Mouse (Mus musculus) MEL (cell line): ENCODE measurements at regions not wholly inside any gene's neighbourhood (a gene's known extent, or its start where the extent isn't known, plus 50 kb on each side); places are given as distances from the start of the nearest gene placed in this dataset.

Source experiments
- CHD2 ChIP-seq: IDR thresholded peaks from 2 replicates; pipeline ENCODE4 v1.6.1; 2011; ENCODE audit warnings: low read length, improper control_type of control experiment
- CTCF ChIP-seq, 3 experiments: IDR thresholded peaks in 2 of 3; conservative IDR thresholded peaks in 1 of 3; 2 replicates each; pipeline ENCODE4 v1.5.1; 2011 to 2012; ENCODE audit warnings: low read length in 3 of 3, low read depth in 2 of 3, mild to moderate bottlenecking in 2 of 3, improper control_type of control experiment in 1 of 3, inconsistent platforms in 1 of 3, mixed read lengths in 1 of 3, moderate library complexity in 1 of 3; ENCODE audit not compliant: control insufficient read depth in 1 of 3, insufficient read depth in 1 of 3, poor library complexity in 1 of 3, severe bottlenecking in 1 of 3
- EP300 ChIP-seq, 2 experiments: IDR thresholded peaks; 2 replicates each; pipeline ENCODE4 v1.6.1; 2011; ENCODE audit warnings: improper control_type of control experiment in 2 of 2, low read length in 2 of 2, low read depth in 1 of 2, mild to moderate bottlenecking in 1 of 2
- GATA1 ChIP-seq: IDR thresholded peaks from 2 replicates; pipeline ENCODE4 v1.6.1; 2011; ENCODE audit warnings: low read depth, low read length, improper control_type of control experiment
- MAFK ChIP-seq: IDR thresholded peaks from 2 replicates; pipeline ENCODE4 v1.6.1; 2011; ENCODE audit warnings: low read depth, mild to moderate bottlenecking, low read length, improper control_type of control experiment, borderline replicate concordance
- POLR2A ChIP-seq, 2 experiments: IDR thresholded peaks; 2 replicates each; pipeline ENCODE4 v1.6.1; 2011 to 2012; ENCODE audit warnings: low read length in 2 of 2, mild to moderate bottlenecking in 2 of 2, control low read depth in 1 of 2, improper control_type of control experiment in 1 of 2, low read depth in 1 of 2, moderate library complexity in 1 of 2; ENCODE audit not compliant: control insufficient read depth in 1 of 2, insufficient read depth in 1 of 2, poor library complexity in 1 of 2
- POLR2AphosphoS2 ChIP-seq: IDR thresholded peaks from 2 replicates; pipeline ENCODE4 v1.6.1; 2011; ENCODE audit warnings: low read length, improper control_type of control experiment
- SIN3A ChIP-seq: IDR thresholded peaks from 2 replicates; pipeline ENCODE4 v1.6.1; 2012; ENCODE audit warnings: low read length, improper control_type of control experiment, inconsistent platforms
- SMC3 ChIP-seq: IDR thresholded peaks from 2 replicates; pipeline ENCODE4 v1.6.1; 2011; ENCODE audit warnings: low read depth, low read length, improper control_type of control experiment
- TAL1 ChIP-seq: IDR thresholded peaks from 2 replicates; pipeline ENCODE4 v1.6.1; 2012; ENCODE audit warnings: mild to moderate bottlenecking, inconsistent platforms, low read length, moderate library complexity, mixed read lengths
- USF1 ChIP-seq: IDR thresholded peaks from 2 replicates; pipeline ENCODE4 v1.6.1; 2014; ENCODE audit warnings: low read depth, mild to moderate bottlenecking, inconsistent platforms, low read length, improper control_type of control experiment, moderate library complexity
- ZC3H11A ChIP-seq: IDR thresholded peaks from 2 replicates; pipeline ENCODE4 v1.6.1; 2012; ENCODE audit warnings: low read depth, mild to moderate bottlenecking, inconsistent platforms, low read length, improper control_type of control experiment
- ZKSCAN1 ChIP-seq: IDR thresholded peaks from 2 replicates; pipeline ENCODE4 v1.6.1; 2012; ENCODE audit warnings: low read depth, mild to moderate bottlenecking, inconsistent platforms, low read length, improper control_type of control experiment, moderate library complexity

DNA sequence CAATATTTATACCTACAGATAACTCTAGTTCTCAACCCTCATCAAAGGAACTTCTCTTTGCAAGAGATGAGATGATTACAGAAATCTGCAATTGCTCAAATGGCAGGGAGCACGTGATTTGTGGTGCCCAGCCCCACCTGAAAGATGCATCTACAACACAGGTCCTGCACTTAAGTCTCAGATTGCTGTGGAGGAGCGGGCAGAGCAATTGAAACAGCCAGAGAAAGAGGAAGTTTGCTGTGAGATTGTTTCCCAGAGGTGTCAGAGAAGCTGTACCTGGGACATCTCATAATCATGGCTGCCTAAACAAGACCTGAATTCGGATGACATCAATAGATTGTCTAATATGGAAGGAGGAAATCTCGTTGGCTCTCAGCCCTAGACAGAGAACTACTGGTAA lies 105.9 kb upstream of the Cxcr4 start:
- TF ChIP-seq POLR2A (IDR thresholded peaks at IDR 0.05; ENCODE audit: control insufficient read depth in 1 of 2, insufficient read depth in 1 of 2, low read depth in 1 of 2, low read length in 2 of 2, poor library complexity in 1 of 2), result no peak
- TF ChIP-seq SIN3A, result no peak
- no peak for TF ChIP-seq TAL1
- no peak for TF ChIP-seq GATA1
- no peak for TF ChIP-seq USF1
- no peak for TF ChIP-seq MAFK
- no peak for TF ChIP-seq CTCF (IDR thresholded peaks at IDR 0.05 in 2 of 3, conservative IDR thresholded peaks at IDR 0.05 in 1 of 3; ENCODE audit: control insufficient read depth in 1 of 3, insufficient read depth in 1 of 3, low read depth in 2 of 3, low read length in 3 of 3, poor library complexity in 1 of 3, severe bottlenecking in 1 of 3)
- no peak for TF ChIP-seq SMC3
- no peak for TF ChIP-seq ZC3H11A
- TF ChIP-seq ZKSCAN1, result no peak
- no peak for TF ChIP-seq POLR2AphosphoS2
- TF ChIP-seq CHD2, result no peak
- no peak for TF ChIP-seq EP300 (IDR thresholded peaks at IDR 0.05; ENCODE audit: low read depth in 1 of 2, low read length in 2 of 2)
